Mouse (Mus musculus) myocyte (in vitro differentiated cells): ENCODE measurements at regions not wholly inside any gene's neighbourhood (a gene's known extent, or its start where the extent isn't known, plus 50 kb on each side); places are given as distances from the start of the nearest gene placed in this dataset.

Experiments used
- CEBPB ChIP-seq: IDR thresholded peaks from 2 replicates; pipeline ENCODE4 v1.6.1; 2011; ENCODE audit warnings: mild to moderate bottlenecking, moderate library complexity; ENCODE audit not compliant: poor library complexity, insufficient read depth, severe bottlenecking
- E2F4 ChIP-seq: IDR thresholded peaks from one replicate; pipeline ENCODE4 v1.6.1; 2011; ENCODE audit warnings: mild to moderate bottlenecking, control low read depth, moderate library complexity; ENCODE audit not compliant: insufficient read depth
- MAX ChIP-seq: IDR thresholded peaks from one replicate; pipeline ENCODE4 v1.6.1; 2011; ENCODE audit warnings: low read depth, mild to moderate bottlenecking, control low read depth
- MYOD1 ChIP-seq, 3 experiments: IDR thresholded peaks; one replicate each; pipeline ENCODE4 v1.6.1; 2011; ENCODE audit warnings: control low read depth in 2 of 3, low read depth in 2 of 3, mild to moderate bottlenecking in 2 of 3, moderate library complexity in 1 of 3; ENCODE audit not compliant: insufficient read length in 2 of 3, control insufficient read depth in 1 of 3
- MYOG ChIP-seq, 3 experiments: IDR thresholded peaks; one replicate each; pipeline ENCODE4 v1.6.1; 2011; ENCODE audit warnings: control low read depth in 2 of 3, low read depth in 2 of 3, mild to moderate bottlenecking in 2 of 3; ENCODE audit not compliant: insufficient read length in 2 of 3, control insufficient read depth in 1 of 3, insufficient read depth in 1 of 3
- POLR2A ChIP-seq: IDR thresholded peaks from one replicate; pipeline ENCODE4 v1.6.1; 2011; ENCODE audit warnings: low read depth, mild to moderate bottlenecking, control low read depth, moderate library complexity; ENCODE audit not compliant: insufficient read length
- POLR2AphosphoS2 ChIP-seq: IDR thresholded peaks from one replicate; pipeline ENCODE4 v1.6.1; 2011; ENCODE audit warnings: low read depth, control low read depth; ENCODE audit not compliant: insufficient read length
- REST ChIP-seq: IDR thresholded peaks from one replicate; pipeline ENCODE4 v1.6.1; 2011; ENCODE audit warnings: mild to moderate bottlenecking, control low read depth, moderate library complexity; ENCODE audit not compliant: insufficient read depth, insufficient read length
- SRF ChIP-seq: IDR thresholded peaks from one replicate; pipeline ENCODE4 v1.6.1; 2011; ENCODE audit warnings: low read depth; ENCODE audit not compliant: control insufficient read depth, insufficient read length
- TCF12 ChIP-seq: IDR thresholded peaks from one replicate; pipeline ENCODE4 v1.6.1; 2011; ENCODE audit warnings: mild to moderate bottlenecking, control low read depth; ENCODE audit not compliant: poor library complexity, insufficient read depth, severe bottlenecking
- TCF3 ChIP-seq: IDR thresholded peaks from one replicate; pipeline ENCODE4 v1.6.1; 2011; ENCODE audit warnings: low read depth, control low read depth; ENCODE audit not compliant: insufficient read length
- USF1 ChIP-seq: IDR thresholded peaks from one replicate; pipeline ENCODE4 v1.6.1; 2011; ENCODE audit warnings: low read depth, mild to moderate bottlenecking, control low read depth, moderate library complexity

GRCm38 (mm10) chr3:19828518-19829246 is 128.2 kb upstream of the Cp start:
- TF ChIP-seq POLR2A (no peak), TCF12 (no peak), POLR2AphosphoS2 (no peak), MAX (no peak), MYOD1 (IDR thresholded peaks at IDR 0.05; ENCODE audit: control insufficient read depth in 1 of 3, insufficient read length in 2 of 3, low read depth in 2 of 3) (no peak), USF1 (no peak), REST (no peak), TCF3 (no peak), CEBPB (no peak), MYOG (IDR thresholded peaks at IDR 0.05; ENCODE audit: control insufficient read depth in 1 of 3, insufficient read depth in 1 of 3, insufficient read length in 2 of 3, low read depth in 2 of 3) (no peak), E2F4 (no peak), SRF (no peak)
